Mouse (Mus musculus) cortical plate, adult 2 months (tissue): Measurements from ENCODE around the gene Hpcal4.

ENCODE experiments used
- CTCF ChIP-seq: fragments of 200-500 bp; IDR thresholded peaks from 2 replicates; pipeline ENCODE4 v1.5.1; 2011; ENCODE audit warnings: mild to moderate bottlenecking, control low read depth, low read length; ENCODE audit not compliant: insufficient read depth; ENCODE audit errors: extremely low read depth
- POLR2A ChIP-seq: fragments of 200-500 bp; IDR thresholded peaks from 2 replicates; pipeline ENCODE4 v1.6.1; 2011; ENCODE audit warnings: mild to moderate bottlenecking, low read length, control low read depth; ENCODE audit not compliant: insufficient read depth; ENCODE audit errors: extremely low read depth

DNA sequence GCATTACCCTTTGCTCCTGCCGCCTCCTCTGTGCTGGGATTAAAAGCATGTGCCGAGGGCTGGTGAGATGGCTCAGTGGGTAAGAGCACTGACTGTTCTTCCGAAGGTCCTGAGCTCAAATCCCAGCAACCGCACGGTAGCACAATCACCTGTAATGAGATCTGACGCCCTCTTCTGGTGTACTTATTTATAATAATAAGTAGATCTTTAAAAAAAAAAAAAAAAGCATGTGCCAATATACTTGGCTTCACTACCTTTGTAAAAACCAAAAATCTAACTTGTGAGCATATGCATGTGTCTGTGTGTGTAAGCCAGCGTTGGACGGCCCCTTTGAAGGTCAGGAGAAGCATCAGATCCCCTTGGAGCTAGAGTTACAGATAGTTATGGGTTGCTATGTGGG, 28.0 kb downstream of the Hpcal4 start:
- TF ChIP-seq CTCF (no peak), POLR2A (no peak)
